Mouse (Mus musculus): ENCODE data around the gene Grin2d. TPM values are rescaled to one million over a fixed set of nuclear protein-coding genes. Genes with fewer than 3 reads are reported as not detected.

The Grin2d gene
- polyA plus RNA-seq, 2 experiments = 0.61 to 4.9 TPM

- Histone ChIP-seq H3K27ac (replicated peaks; ENCODE audit: low read depth, low read length) (no peak overlapping the region), H3K27me3 (ENCODE audit: control insufficient read depth, insufficient read depth, low read length) (peaks cover 46% of the 10 kb centered on the region), H3K9ac (ENCODE audit: low read depth, low read length, severe bottlenecking) (0 out of 2 replicates have a peak overlapping the region, but pooled peaks have one; percentile 43), H3K4me2 (replicated peaks; ENCODE audit: low read depth, low read length, severe bottlenecking) (peak overlapping the region; percentile 56), H3K9me3 (ENCODE audit: control insufficient read depth, low read length) (no peaks in the 10 kb centered on the region), H3K36me3 (ENCODE audit: control insufficient read depth, insufficient read depth, low read length) (peaks cover 20% of the 10 kb centered on the region), H3K4me3 (replicated peaks; ENCODE audit: low read length) (peak overlapping the region; percentile 44), H3K4me1 (ENCODE audit: control insufficient read depth, insufficient read depth, low read length) (0 out of 2 replicates have a peak, but pooled peaks cover 5% of the 10 kb centered on the region)
- TF ChIP-seq POLR2A (IDR thresholded peaks at IDR 0.05; ENCODE audit: borderline replicate concordance, extremely low read depth, insufficient read depth, insufficient read length) = no peak
- DNase-seq (ENCODE audit: low spot score) = no peak
- no peak for ATAC-seq (ENCODE audit: low FRiP score, low read depth)
- 18% methylated on average over 29 of the region's 30 CpGs for WGBS
These were observed 45.8 kb downstream of the Grin2d start for GRCm38 (mm10) chr7:45832428-45832827.

- Histone ChIP-seq H3K36me3 (ENCODE audit: control insufficient read depth, insufficient read depth, low read length) (peaks cover 33% of the 10 kb centered on the region), H3K9ac (ENCODE audit: low read depth, low read length, severe bottlenecking) (no peak overlapping the region), H3K4me1 (ENCODE audit: control insufficient read depth, insufficient read depth, low read length) (0 out of 2 replicates have a peak, but pooled peaks cover 5% of the 10 kb centered on the region), H3K9me3 (ENCODE audit: control insufficient read depth, low read length) (no peaks in the 10 kb centered on the region), H3K4me3 (replicated peaks; ENCODE audit: low read length) (peak overlapping the region; percentile 57), H3K27me3 (ENCODE audit: control insufficient read depth, insufficient read depth, low read length) (peaks cover 46% of the 10 kb centered on the region), H3K27ac (replicated peaks; ENCODE audit: low read depth, low read length) (no peak overlapping the region), H3K4me2 (replicated peaks; ENCODE audit: low read depth, low read length, severe bottlenecking) (peak overlapping the region; percentile 67)
- 20% methylated on average over 5 of the region's 5 CpGs for WGBS
- DNase-seq (ENCODE audit: low spot score) (no peak), ATAC-seq (ENCODE audit: low FRiP score, low read depth) (no peak)
- no peak for TF ChIP-seq POLR2A (IDR thresholded peaks at IDR 0.05; ENCODE audit: borderline replicate concordance, extremely low read depth, insufficient read depth, insufficient read length)
These were observed 47.1 kb downstream of the Grin2d start for GRCm38 (mm10) chr7:45831128-45831525.

GRCm38 (mm10) chr7:45830427-45831127, 47.6 kb downstream of the Grin2d start, which contains the start of gene Grwd1:
Gene Grwd1, minus strand, starts transcription at chr7:45830944.
- H3K27ac ChIP-seq (replicated peaks; ENCODE audit: low read depth, low read length) = no peak within 1 kb of the TSS
- ATAC-seq (ENCODE audit: low FRiP score, low read depth) = peak; percentile 92
- no peaks in the 10 kb centered on the region for H3K9me3 ChIP-seq (ENCODE audit: control insufficient read depth, low read length)
- H3K4me2 ChIP-seq (replicated peaks; ENCODE audit: low read depth, low read length, severe bottlenecking) = peak within 1 kb of the TSS; percentile 67
- peak; percentile 88 for DNase-seq (ENCODE audit: low spot score)
- H3K4me1 ChIP-seq (ENCODE audit: control insufficient read depth, insufficient read depth, low read length) = 0 out of 2 replicates have a peak, but pooled peaks cover 5% of the 10 kb centered on the region
- peak within 1 kb of the TSS; percentile 57 for H3K4me3 ChIP-seq (replicated peaks; ENCODE audit: low read length)
- peaks cover 46% of the 10 kb centered on the region for H3K27me3 ChIP-seq (ENCODE audit: control insufficient read depth, insufficient read depth, low read length)
- WGBS = 0% methylated on average over 35 of the region's 35 CpGs
- peaks cover 38% of the 10 kb centered on the region for H3K36me3 ChIP-seq (ENCODE audit: control insufficient read depth, insufficient read depth, low read length)
- H3K9ac ChIP-seq (ENCODE audit: low read depth, low read length, severe bottlenecking) = peak within 1 kb of the TSS; percentile 54
- TF ChIP-seq POLR2A (IDR thresholded peaks at IDR 0.05; ENCODE audit: borderline replicate concordance, extremely low read depth, insufficient read depth, insufficient read length) = 0 out of 2 replicates have a peak, but pooled peaks have one; percentile 6

GRCm38 (mm10) chr7:45826631-45827030, 51.5 kb downstream of the Grin2d start:
- Histone ChIP-seq H3K4me2 (replicated peaks; ENCODE audit: low read depth, low read length, severe bottlenecking) (no peak overlapping the region), H3K9ac (ENCODE audit: low read depth, low read length, severe bottlenecking) (no peak overlapping the region), H3K27ac (replicated peaks; ENCODE audit: low read depth, low read length) (no peak overlapping the region), H3K4me1 (ENCODE audit: control insufficient read depth, insufficient read depth, low read length) (0 out of 2 replicates have a peak, but pooled peaks cover 5% of the 10 kb centered on the region), H3K4me3 (replicated peaks; ENCODE audit: low read length) (no peak overlapping the region), H3K27me3 (ENCODE audit: control insufficient read depth, insufficient read depth, low read length) (peaks cover 6% of the 10 kb centered on the region), H3K9me3 (ENCODE audit: control insufficient read depth, low read length) (no peaks in the 10 kb centered on the region), H3K36me3 (ENCODE audit: control insufficient read depth, insufficient read depth, low read length) (peaks cover 69% of the 10 kb centered on the region)
- no peak for ATAC-seq (ENCODE audit: low FRiP score, low read depth)
- WGBS = 91% methylated on average over 7 of the region's 7 CpGs
- DNase-seq (ENCODE audit: low spot score) = no peak
- TF ChIP-seq POLR2A (IDR thresholded peaks at IDR 0.05; ENCODE audit: borderline replicate concordance, extremely low read depth, insufficient read depth, insufficient read length) = no peak

GRCm38 (mm10) chr7:45824598-45824997, 53.6 kb downstream of the Grin2d start, which contains the start of gene Kcnj14:
Gene Kcnj14, minus strand, starts transcription at chr7:45824782.
- Histone ChIP-seq H3K9me3 (ENCODE audit: control insufficient read depth, low read length) (no peaks in the 10 kb centered on the region), H3K4me1 (ENCODE audit: control insufficient read depth, insufficient read depth, low read length) (0 out of 2 replicates have a peak, but pooled peaks cover under 1% of the 10 kb centered on the region), H3K4me3 (replicated peaks; ENCODE audit: low read length) (no peak within 1 kb of the TSS), H3K4me2 (replicated peaks; ENCODE audit: low read depth, low read length, severe bottlenecking) (no peak within 1 kb of the TSS), H3K27ac (replicated peaks; ENCODE audit: low read depth, low read length) (no peak within 1 kb of the TSS), H3K27me3 (ENCODE audit: control insufficient read depth, insufficient read depth, low read length) (no peaks in the 10 kb centered on the region), H3K9ac (ENCODE audit: low read depth, low read length, severe bottlenecking) (no peak within 1 kb of the TSS), H3K36me3 (ENCODE audit: control insufficient read depth, insufficient read depth, low read length) (peaks cover 68% of the 10 kb centered on the region)
- ATAC-seq (ENCODE audit: low FRiP score, low read depth) = no peak
- TF ChIP-seq POLR2A (IDR thresholded peaks at IDR 0.05; ENCODE audit: borderline replicate concordance, extremely low read depth, insufficient read depth, insufficient read length) = no peak
- WGBS = 76% methylated on average over 7 of the region's 7 CpGs
- no peak for DNase-seq (ENCODE audit: low spot score)
